Mouse (Mus musculus) midbrain, embryonic 15.5 days (tissue): ENCODE measurements around the gene Dgke. TPM values are rescaled to one million over a fixed set of nuclear protein-coding genes. Genes with fewer than 3 reads are reported as not detected.

Source experiments
- ATAC-seq: fragments of 200-750 bp; cut with Nextera tagmentation; replicated peaks from 2 replicates; pipeline ENCODE4 v1.8.0; 2017; ENCODE audit warnings: moderate TSS enrichment
- H3K27ac ChIP-seq: fragments of 300-500 bp; sonication (generic); 2 replicates; pipeline ENCODE4 v1.5.1; 2015; ENCODE audit warnings: mild to moderate bottlenecking, inconsistent platforms
- H3K27me3 ChIP-seq: fragments of 300-500 bp; sonication (generic); replicated peaks from 2 replicates; pipeline ENCODE4 v1.6.1; 2015; ENCODE audit warnings: inconsistent platforms
- H3K36me3 ChIP-seq: fragments of 300-500 bp; sonication (generic); replicated peaks from 2 replicates; pipeline ENCODE4 v1.6.1; 2015; ENCODE audit warnings: inconsistent platforms
- H3K4me1 ChIP-seq: fragments of 300-500 bp; sonication (generic); 2 replicates; pipeline ENCODE4 v1.6.1; 2015; ENCODE audit warnings: inconsistent platforms
- H3K4me2 ChIP-seq: fragments of 300-500 bp; sonication (generic); 2 replicates; pipeline ENCODE4 v1.6.1; 2015; ENCODE audit warnings: inconsistent platforms, mild to moderate bottlenecking, moderate library complexity
- H3K4me3 ChIP-seq: fragments of 300-500 bp; sonication (generic); 2 replicates; pipeline ENCODE4 v1.5.1; 2015; ENCODE audit warnings: mild to moderate bottlenecking, inconsistent platforms
- H3K9ac ChIP-seq: fragments of 300-500 bp; sonication (generic); 2 replicates; pipeline ENCODE4 v1.6.1; 2015; ENCODE audit warnings: mild to moderate bottlenecking, inconsistent platforms
- H3K9me3 ChIP-seq: fragments of 300-500 bp; sonication (generic); 2 replicates; pipeline ENCODE4 v1.6.1; 2016; ENCODE audit warnings: inconsistent platforms
- WGBS: fragments of 180-500 bp; shearing (Covaris S2); methylation state at CpG from one replicate; pipeline ENCODE4 v1.1.7; 2015; ENCODE audit warnings: mixed read lengths; 5-methylcytosine and 5-hydroxymethylcytosine counted together
- polyA plus RNA-seq: library from polyadenylated mRNA; unstranded; fragments of >200 nt; fragmentation: Nextera tagmentation; extraction: Ambion mirVana; gene quantifications from 2 replicates; pipeline ENCODE4 v1.2.1, GENCODE M21; 2015

Dgke gene
- polyA plus RNA-seq, 1 experiment from 2014 or later = 19.7 TPM

DNA sequence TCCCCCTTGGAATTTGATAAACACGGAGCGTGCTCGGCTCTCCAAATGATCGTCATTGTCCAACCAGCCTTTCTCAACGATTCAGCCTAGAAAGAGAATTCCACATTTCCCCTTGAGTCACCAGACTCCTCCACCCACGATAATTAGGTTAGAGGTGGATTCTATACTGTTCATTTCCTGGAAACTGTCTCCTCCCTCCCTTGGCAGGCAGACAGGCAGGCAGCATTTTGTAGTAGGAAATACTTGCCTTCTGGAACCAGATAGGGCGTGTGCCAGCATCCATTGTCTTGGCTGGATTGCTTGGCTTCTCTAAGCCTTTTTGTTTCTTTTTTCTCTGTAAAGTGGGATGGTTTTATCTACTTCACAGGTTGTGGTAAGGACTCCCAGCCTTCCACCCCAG, 70.2 kb downstream of the Dgke start:
- Histone ChIP-seq H3K27ac (no peak overlapping the region), H3K27me3 (peaks cover 18% of the 10 kb centered on the region), H3K9me3 (no peaks in the 10 kb centered on the region), H3K4me2 (no peak overlapping the region), H3K4me3 (no peak overlapping the region), H3K9ac (no peak overlapping the region), H3K36me3 (no peaks in the 10 kb centered on the region), H3K4me1 (peaks cover 7% of the 10 kb centered on the region; the same call in 1 of the 2 replicates)
- ATAC-seq = no peak
- 76% methylated on average over 7 of the region's 7 CpGs for WGBS

DNA sequence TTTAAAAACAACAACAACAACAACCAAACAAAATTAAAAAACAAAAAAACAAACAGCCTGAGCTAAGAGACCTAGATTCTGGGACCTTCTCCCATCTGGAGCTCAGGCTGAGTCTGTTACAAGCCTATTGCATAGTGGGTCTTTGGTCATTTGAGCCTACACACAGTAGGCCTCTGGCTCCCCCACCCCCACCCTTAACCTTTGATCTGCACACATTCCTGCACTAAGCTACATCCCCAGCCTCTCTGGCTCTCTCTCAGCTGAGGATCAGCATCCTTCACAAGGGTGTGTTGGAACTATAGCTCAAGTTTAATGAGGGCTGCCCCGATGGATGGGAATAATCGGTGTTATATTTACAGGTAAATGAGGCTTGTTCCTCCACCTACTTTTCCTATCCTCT, 71.0 kb downstream of the Dgke start:
- Histone ChIP-seq H3K27ac (no peak overlapping the region), H3K4me3 (no peak overlapping the region), H3K27me3 (peaks cover 18% of the 10 kb centered on the region), H3K4me1 (peaks cover 7% of the 10 kb centered on the region; the same call in 1 of the 2 replicates), H3K9me3 (no peaks in the 10 kb centered on the region), H3K36me3 (no peaks in the 10 kb centered on the region), H3K9ac (no peak overlapping the region), H3K4me2 (no peak overlapping the region)
- ATAC-seq = no peak
- 92% methylated on average over 2 of the region's 2 CpGs for WGBS

DNA sequence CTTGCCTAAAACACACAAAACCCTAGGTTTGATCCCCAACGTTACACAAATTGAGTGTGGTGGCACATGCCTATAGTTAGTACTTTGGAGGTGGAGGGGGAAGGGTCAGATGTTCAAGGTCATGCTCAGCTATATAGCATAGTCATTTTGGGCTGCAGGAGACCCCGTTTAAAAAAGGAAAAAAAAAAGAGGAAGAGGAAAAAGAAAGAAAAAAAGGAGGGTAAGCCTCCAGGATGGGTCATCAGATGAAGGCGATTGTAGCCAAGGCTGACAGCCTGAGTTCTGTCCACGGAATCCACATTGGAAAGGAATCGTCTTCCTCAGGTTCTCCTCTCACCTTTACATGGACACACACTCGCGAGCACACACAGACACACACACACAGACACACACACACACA, 72.2 kb downstream of the Dgke start:
- Histone ChIP-seq H3K4me3 (no peak overlapping the region), H3K9ac (no peak overlapping the region), H3K36me3 (no peaks in the 10 kb centered on the region), H3K27me3 (peaks cover 9% of the 10 kb centered on the region), H3K4me1 (peaks cover 6% of the 10 kb centered on the region; the same call in 1 of the 2 replicates), H3K27ac (no peak overlapping the region), H3K9me3 (no peaks in the 10 kb centered on the region), H3K4me2 (no peak overlapping the region)
- 89% methylated on average over 7 of the region's 7 CpGs for WGBS
- no peak for ATAC-seq

DNA sequence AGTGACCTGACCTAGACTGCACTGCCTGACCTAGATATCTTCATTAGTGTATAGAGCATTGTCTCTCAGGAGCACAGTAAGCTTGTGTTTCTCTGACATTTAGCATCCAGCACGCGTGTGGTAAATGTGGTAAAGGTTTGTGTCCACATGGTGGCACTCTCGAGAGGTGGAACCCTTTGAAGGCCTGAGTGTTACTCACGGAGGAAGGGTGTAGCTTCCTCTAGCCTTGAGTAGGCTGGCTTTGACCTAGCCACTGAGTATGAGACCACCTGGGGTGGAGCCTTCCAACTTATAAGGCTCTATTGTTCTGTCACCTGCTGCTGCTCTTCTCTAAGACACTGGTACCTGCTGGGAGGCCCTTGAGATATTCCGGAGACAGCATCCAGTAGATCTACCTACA, 73.0 kb downstream of the Dgke start:
- H3K4me1 ChIP-seq = no peaks in the 10 kb centered on the region
- no peaks in the 10 kb centered on the region for H3K9me3 ChIP-seq
- 20% methylated on average over 5 of the region's 5 CpGs for WGBS
- peaks cover under 1% of the 10 kb centered on the region; the same call in 1 of the 2 replicates for H3K27me3 ChIP-seq
- H3K36me3 ChIP-seq = no peaks in the 10 kb centered on the region; the same call in 1 of the 2 replicates
- H3K27ac ChIP-seq = no peak overlapping the region
- H3K4me3 ChIP-seq = no peak overlapping the region
- H3K4me2 ChIP-seq = no peak overlapping the region
- no peak overlapping the region for H3K9ac ChIP-seq
- no peak for ATAC-seq

DNA sequence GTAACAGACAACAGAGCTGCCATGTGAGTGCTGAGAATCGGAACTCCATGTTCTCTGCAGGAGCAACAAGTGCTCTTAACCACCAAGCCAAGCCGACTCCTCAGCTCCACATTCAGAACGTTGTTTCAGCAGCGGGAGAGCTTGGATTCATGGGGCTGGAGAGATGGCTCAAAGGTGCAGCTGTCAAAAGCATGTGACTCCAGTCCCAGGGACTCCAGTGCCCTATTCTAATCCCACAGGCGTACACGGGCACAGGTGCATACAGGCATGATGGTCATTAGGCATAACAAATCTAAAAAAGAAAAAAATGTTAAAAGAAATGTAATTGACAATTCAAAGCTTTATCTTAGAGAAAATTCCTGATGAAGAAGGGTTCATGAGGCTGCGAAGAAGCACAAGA, 73.5 kb downstream of the Dgke start:
- Histone ChIP-seq H3K9me3 (no peaks in the 10 kb centered on the region), H3K27ac (no peak overlapping the region), H3K4me1 (no peaks in the 10 kb centered on the region), H3K36me3 (no peaks in the 10 kb centered on the region; the same call in 1 of the 2 replicates), H3K4me2 (no peak overlapping the region), H3K4me3 (no peak overlapping the region), H3K27me3 (no peaks in the 10 kb centered on the region), H3K9ac (no peak overlapping the region)
- WGBS = 45% methylated on average over 7 of the region's 7 CpGs
- no peak for ATAC-seq

DNA sequence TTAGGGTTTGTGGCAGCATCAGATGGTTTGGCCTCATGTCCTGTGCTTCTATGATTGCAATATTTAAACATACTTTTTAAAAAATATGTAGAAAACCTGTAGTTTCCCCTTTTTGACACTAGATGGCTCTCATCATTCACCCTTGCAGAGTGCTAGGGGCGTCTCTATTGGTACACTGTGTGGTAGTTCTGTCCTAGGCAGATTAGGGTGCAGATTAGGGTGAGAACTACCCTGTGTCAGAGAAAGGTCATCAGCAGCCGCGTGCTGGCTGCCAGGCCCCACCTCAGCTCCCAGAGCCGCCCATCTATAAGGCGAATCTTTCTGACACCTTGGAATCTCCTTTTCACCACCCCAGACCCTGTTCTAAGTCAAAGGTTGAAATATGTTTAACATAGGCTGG, 77.1 kb downstream of the Dgke start:
- no peak for ATAC-seq
- Histone ChIP-seq H3K4me1 (no peaks in the 10 kb centered on the region), H3K4me2 (no peak overlapping the region), H3K9me3 (no peaks in the 10 kb centered on the region), H3K9ac (no peak overlapping the region), H3K27ac (no peak overlapping the region), H3K4me3 (no peak overlapping the region), H3K36me3 (peaks cover 8% of the 10 kb centered on the region; the same call in 1 of the 2 replicates), H3K27me3 (no peaks in the 10 kb centered on the region)
- WGBS = 75% methylated on average over 5 of the region's 5 CpGs

DNA sequence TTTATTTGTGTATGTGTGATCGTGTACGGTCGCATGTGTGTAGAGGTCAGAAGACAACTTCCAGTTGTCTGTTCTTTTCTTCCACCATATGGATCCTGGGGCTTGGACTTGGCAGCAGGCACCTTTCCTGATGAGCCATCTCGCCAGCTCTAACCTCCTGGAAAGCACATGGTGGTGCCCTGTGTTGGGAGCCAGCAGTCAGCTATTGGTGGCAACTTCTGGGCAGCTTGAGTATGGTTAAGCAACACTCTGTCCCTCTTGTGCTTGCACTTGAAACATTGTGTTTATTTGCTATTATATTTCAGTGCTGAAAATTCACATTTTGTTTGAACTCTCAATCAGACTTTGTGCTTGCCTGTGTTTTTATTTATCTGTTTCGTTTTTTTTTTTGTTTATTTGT, 77.7 kb downstream of the Dgke start:
- Histone ChIP-seq H3K4me3 (no peak overlapping the region), H3K9ac (no peak overlapping the region), H3K4me2 (no peak overlapping the region), H3K27ac (no peak overlapping the region), H3K4me1 (no peaks in the 10 kb centered on the region), H3K9me3 (no peaks in the 10 kb centered on the region), H3K27me3 (no peaks in the 10 kb centered on the region), H3K36me3 (peaks cover 8% of the 10 kb centered on the region; the same call in 1 of the 2 replicates)
- 82% methylated on average over 5 of the region's 5 CpGs for WGBS
- no peak for ATAC-seq

DNA sequence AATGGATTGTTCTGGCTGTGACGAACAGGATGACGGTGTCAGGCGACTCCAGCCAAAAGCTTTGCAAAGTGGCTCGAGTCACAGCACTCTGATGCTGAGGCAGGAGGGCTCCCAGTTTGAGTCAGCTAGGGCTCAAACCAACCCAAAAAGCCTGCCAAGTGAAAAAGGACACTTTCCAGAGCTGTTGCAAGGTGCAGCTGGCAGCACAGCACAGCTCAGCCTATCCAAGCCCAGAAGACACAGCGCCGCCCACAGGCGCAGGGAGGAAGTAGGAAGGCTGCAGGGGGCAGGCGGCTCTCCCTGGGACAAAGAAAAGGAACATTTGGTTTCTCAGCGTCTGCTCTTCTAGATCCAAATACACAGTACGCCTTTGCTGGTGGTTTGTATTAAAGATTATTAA, 80.0 kb downstream of the Dgke start:
- Histone ChIP-seq H3K27ac (no peak overlapping the region), H3K4me3 (no peak overlapping the region), H3K9ac (no peak overlapping the region), H3K4me1 (no peaks in the 10 kb centered on the region), H3K4me2 (no peak overlapping the region), H3K36me3 (peaks cover 14% of the 10 kb centered on the region), H3K27me3 (no peaks in the 10 kb centered on the region), H3K9me3 (no peaks in the 10 kb centered on the region)
- 84% methylated on average over 10 of the region's 10 CpGs for WGBS
- ATAC-seq = no peak

Other genes with a start within 250 kb of the Dgke start
- 34.9 and 35.4 TPM in 2 replicates for gene Akap1, start 202.3 kb downstream of the Dgke start, polyA plus RNA-seq
- 27.8 and 31.7 TPM in 2 replicates for gene Scpep1, start 111.4 kb downstream of the Dgke start, polyA plus RNA-seq
- gene Elobl, start 99.9 kb downstream of the Dgke start, polyA plus RNA-seq = 0.22 TPM in 1 of 2 replicates, not detected in the other
- gene Coil, start 96.6 kb downstream of the Dgke start, polyA plus RNA-seq = 33.7 and 34.2 TPM in 2 replicates
- 4.7 and 5.4 TPM in 2 replicates for gene Trim25, start 67.5 kb downstream of the Dgke start, polyA plus RNA-seq
- gene Gm525, start 7.0 kb upstream of the Dgke start, polyA plus RNA-seq = not detected in 2 replicates
- 3.6 and 3.8 TPM in 2 replicates for gene Nog, start 235.5 kb upstream of the Dgke start, polyA plus RNA-seq